Mouse (Mus musculus) midbrain, postnatal 0 days (tissue): ENCODE results near the gene Etnk1. TPM values are rescaled to one million over a fixed set of nuclear protein-coding genes. Genes with fewer than 3 reads are reported as not detected.

ENCODE experiments used
- ATAC-seq: fragments of 200-750 bp; cut with Nextera tagmentation; 2 replicates; pipeline ENCODE4 v1.8.0; 2017; ENCODE audit warnings: moderate number of reproducible peaks, mild to moderate bottlenecking, moderate TSS enrichment, moderate library complexity; ENCODE audit not compliant: low FRiP score
- DNase-seq: peaks from one replicate; pipeline ENCODE4 v3.0.0-alpha.2; 2015; ENCODE audit warnings: low spot score
- H3K27ac ChIP-seq: fragments of 300-500 bp; sonication (generic); 2 replicates; pipeline ENCODE4 v1.5.1; 2014; ENCODE audit warnings: low read depth, mild to moderate bottlenecking, low read length, mixed read lengths
- H3K27me3 ChIP-seq: fragments of 300-500 bp; sonication (generic); 2 replicates; pipeline ENCODE4 v1.6.1; 2014; ENCODE audit warnings: low read length, control low read depth, mixed read lengths; ENCODE audit not compliant: insufficient read depth
- H3K36me3 ChIP-seq: fragments of 300-500 bp; sonication (generic); 2 replicates; pipeline ENCODE4 v1.6.1; 2014; ENCODE audit warnings: low read length, control low read depth, mixed read lengths; ENCODE audit not compliant: insufficient read depth
- H3K4me1 ChIP-seq: fragments of 300-500 bp; sonication (generic); 2 replicates; pipeline ENCODE4 v1.6.1; 2014; ENCODE audit warnings: mild to moderate bottlenecking, control low read depth, antibody characterized with exemption, low read length, mixed read lengths; ENCODE audit not compliant: insufficient read depth
- H3K4me2 ChIP-seq: fragments of 300-500 bp; sonication (generic); 2 replicates; pipeline ENCODE4 v1.6.1; 2014; ENCODE audit warnings: low read depth, mild to moderate bottlenecking, low read length, mixed read lengths; ENCODE audit not compliant: poor library complexity, severe bottlenecking
- H3K4me3 ChIP-seq: fragments of 300-500 bp; sonication (generic); 2 replicates; pipeline ENCODE4 v1.5.1; 2014; ENCODE audit warnings: low read depth, mild to moderate bottlenecking, low read length, moderate library complexity
- H3K9ac ChIP-seq: fragments of 300-500 bp; sonication (generic); replicated peaks from 2 replicates; pipeline ENCODE4 v1.6.1; 2014; ENCODE audit warnings: mild to moderate bottlenecking, low read length, moderate library complexity, mixed read lengths; ENCODE audit not compliant: poor library complexity, severe bottlenecking
- H3K9me3 ChIP-seq: fragments of 300-500 bp; sonication (generic); 2 replicates; pipeline ENCODE4 v1.6.1; 2016; ENCODE audit warnings: low read length, control low read depth
- CTCF ChIP-seq: IDR thresholded peaks from 2 replicates; pipeline ENCODE4 v1.5.1; 2016; ENCODE audit warnings: antibody characterized with exemption, mild to moderate bottlenecking
- WGBS: fragments of 180-500 bp; shearing (Covaris S2); extraction: QIAGEN DNeasy Blood & Tissue Kit; methylation state at CpG from one replicate; pipeline ENCODE4 v1.1.7; 2014; 5-methylcytosine and 5-hydroxymethylcytosine counted together
- polyA plus RNA-seq: library from polyadenylated mRNA; unstranded; fragments of >200 nt; fragmentation: Nextera tagmentation; extraction: Ambion mirVana; gene quantifications from 2 replicates; pipeline ENCODE4 v1.2.1, GENCODE M21; 2015
- total RNA-seq: library from RNA; depleted of rRNA; stranded (reverse); fragments of >200 nt; gene quantifications from 2 replicates; pipeline ENCODE4 v1.2.3, GENCODE M21; 2014; rRNA removed

Etnk1 gene
- total RNA-seq (130 and 162 TPM in 2 replicates), polyA plus RNA-seq (34.9 and 40.3 TPM in 2 replicates)

DNA sequence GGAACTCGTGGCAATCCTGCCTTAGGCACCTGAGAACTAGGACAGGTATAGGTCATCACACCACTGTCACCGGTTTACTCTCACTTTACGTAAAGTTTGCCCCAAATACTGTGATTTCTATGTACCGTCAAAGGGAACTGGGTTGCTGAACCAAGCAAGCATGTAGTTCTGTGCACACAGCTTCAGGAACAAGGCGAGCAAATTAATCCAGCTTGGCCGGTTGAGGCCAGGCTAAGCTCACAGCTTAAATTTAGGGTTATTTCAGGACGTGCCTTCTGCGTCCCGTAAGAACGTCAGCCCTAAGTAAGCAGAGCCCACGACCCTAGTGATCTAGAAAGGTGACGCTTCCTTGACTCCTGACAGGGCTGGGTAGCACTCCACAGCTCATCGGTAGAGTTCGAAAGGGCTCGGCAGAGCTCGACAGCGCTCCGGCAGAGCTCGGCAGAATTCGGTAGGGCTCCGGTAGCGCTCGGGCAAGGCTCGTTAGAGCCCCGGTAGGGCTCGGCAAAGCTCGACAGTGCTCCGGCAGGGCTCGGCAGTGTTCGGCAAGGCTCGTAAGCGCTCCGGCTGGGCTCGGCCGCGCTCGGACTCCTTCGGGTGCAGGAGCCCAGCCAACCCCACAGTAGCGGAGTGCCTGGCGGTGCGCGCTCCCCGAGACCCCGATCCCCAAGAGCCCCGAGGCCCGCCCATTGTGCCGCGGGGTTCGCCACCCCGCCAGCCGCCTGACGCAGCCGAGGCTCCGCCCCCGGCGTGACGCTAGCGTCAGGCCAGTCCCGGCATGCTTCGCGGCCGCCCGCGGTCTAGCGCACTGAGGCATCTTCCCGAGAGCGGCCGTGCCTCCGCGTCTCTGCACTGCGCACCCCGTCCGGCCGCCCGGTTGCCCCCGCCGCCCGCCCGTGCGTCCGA lies at the start of gene Etnk1:
TSS of gene Etnk1 (plus strand) at position 770 of the 906 bp plus-strand sequence.
- peak within 1 kb of the TSS; percentile 85 for H3K27ac ChIP-seq
- DNase-seq (peak; percentile 97), ATAC-seq (peak; percentile 99)
- no peaks in the 10 kb centered on the region for H3K9me3 ChIP-seq
- peak within 1 kb of the TSS; percentile 83 for H3K9ac ChIP-seq
- H3K4me1 ChIP-seq, result 0 out of 2 replicates have a peak, but pooled peaks cover 4% of the 10 kb centered on the region
- H3K4me3 ChIP-seq, result peak within 1 kb of the TSS; percentile 79
- TF ChIP-seq CTCF, result peak; percentile 31; the same call in 1 of the 2 replicates
- H3K27me3 ChIP-seq, result no peaks in the 10 kb centered on the region
- H3K4me2 ChIP-seq, result peak within 1 kb of the TSS; percentile 79
- H3K36me3 ChIP-seq, result 0 out of 2 replicates have a peak, but pooled peaks cover 2% of the 10 kb centered on the region
- under 1% methylated on average over 72 of the region's 81 CpGs for WGBS

DNA sequence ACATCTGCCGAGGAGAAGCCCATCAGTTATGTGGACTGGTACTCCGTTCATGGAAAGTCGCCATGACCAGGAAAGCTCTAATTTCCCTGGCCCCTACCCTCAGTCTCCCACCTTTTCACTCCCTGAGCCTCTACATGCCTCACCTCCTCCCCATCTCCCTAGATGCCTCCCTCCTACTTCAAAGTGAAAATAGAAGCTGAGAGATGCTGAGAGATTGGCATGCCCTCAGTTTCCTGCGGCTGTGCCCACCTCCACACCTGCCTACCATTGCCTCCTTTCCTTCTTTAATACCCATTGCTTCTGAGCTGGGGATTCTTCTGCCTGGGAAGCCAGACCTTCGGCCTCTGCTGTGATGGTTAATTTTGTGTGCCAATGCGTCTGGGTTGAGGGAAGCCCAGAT lies 47.7 kb upstream of the Etnk1 start:
- no peak for DNase-seq
- Histone ChIP-seq H3K4me1 (no peaks in the 10 kb centered on the region), H3K27me3 (no peaks in the 10 kb centered on the region), H3K9me3 (no peaks in the 10 kb centered on the region), H3K4me3 (no peak overlapping the region), H3K4me2 (no peak overlapping the region), H3K9ac (no peak overlapping the region), H3K36me3 (no peaks in the 10 kb centered on the region), H3K27ac (no peak overlapping the region)
- no peak for ATAC-seq
- 94% methylated on average over 6 of the region's 6 CpGs for WGBS
- TF ChIP-seq CTCF, result no peak

- Histone ChIP-seq H3K27ac (no peak overlapping the region), H3K4me3 (no peak overlapping the region), H3K9ac (no peak overlapping the region), H3K9me3 (0 out of 2 replicates have a peak, but pooled peaks cover 2% of the 10 kb centered on the region), H3K27me3 (no peaks in the 10 kb centered on the region), H3K4me1 (no peaks in the 10 kb centered on the region), H3K36me3 (no peaks in the 10 kb centered on the region), H3K4me2 (no peak overlapping the region)
- DNase-seq, result no peak
- no peak for ATAC-seq
- no peak for TF ChIP-seq CTCF
Measured at GRCm38 (mm10) chr6:143125721-143126120, 41.3 kb upstream of the Etnk1 start.

GRCm38 (mm10) chr6:143129466-143129865 lies 37.6 kb upstream of the Etnk1 start:
- 0 out of 2 replicates have a peak, but pooled peaks cover 2% of the 10 kb centered on the region for H3K9me3 ChIP-seq
- no peak overlapping the region for H3K4me2 ChIP-seq
- H3K4me1 ChIP-seq, result no peaks in the 10 kb centered on the region
- no peaks in the 10 kb centered on the region for H3K36me3 ChIP-seq
- no peak overlapping the region for H3K4me3 ChIP-seq
- no peak for DNase-seq
- 91% methylated on average over 7 of the region's 7 CpGs for WGBS
- H3K9ac ChIP-seq, result no peak overlapping the region
- H3K27me3 ChIP-seq, result no peaks in the 10 kb centered on the region
- TF ChIP-seq CTCF, result no peak
- no peak overlapping the region for H3K27ac ChIP-seq
- no peak for ATAC-seq

- H3K4me1 ChIP-seq, result no peaks in the 10 kb centered on the region
- 0 out of 2 replicates have a peak, but pooled peaks cover 2% of the 10 kb centered on the region for H3K9me3 ChIP-seq
- H3K27ac ChIP-seq, result no peak overlapping the region
- ATAC-seq (no peak), DNase-seq (no peak)
- no peak overlapping the region for H3K9ac ChIP-seq
- TF ChIP-seq CTCF, result no peak
- H3K4me2 ChIP-seq, result no peak overlapping the region
- no peak overlapping the region for H3K4me3 ChIP-seq
- H3K36me3 ChIP-seq, result no peaks in the 10 kb centered on the region
- no peaks in the 10 kb centered on the region for H3K27me3 ChIP-seq
- 69% methylated on average over 3 of the region's 3 CpGs for WGBS
Measured at GRCm38 (mm10) chr6:143129952-143130351, 37.1 kb upstream of the Etnk1 start.

DNA sequence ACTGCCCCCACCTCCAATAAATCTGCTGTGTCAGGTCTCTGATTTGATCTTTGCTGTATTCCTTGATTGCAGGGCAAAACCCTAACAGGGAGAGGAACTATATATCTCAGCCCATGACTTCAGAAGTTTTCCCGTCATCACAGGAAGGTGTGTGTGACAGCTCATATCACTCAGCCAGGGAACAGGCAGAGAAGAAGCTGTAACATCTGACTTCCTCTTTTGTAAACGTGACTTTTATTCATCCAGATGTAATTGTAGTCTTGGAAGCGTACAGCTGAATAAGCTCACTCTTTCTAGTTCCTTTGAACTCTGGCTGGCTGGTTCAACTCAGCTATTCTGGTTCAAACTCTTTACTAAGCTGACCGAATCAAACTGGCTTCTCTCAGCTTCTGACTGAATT lies 36.6 kb upstream of the Etnk1 start:
- no peak for ATAC-seq
- 90% methylated on average over 4 of the region's 4 CpGs for WGBS
- Histone ChIP-seq H3K4me1 (no peaks in the 10 kb centered on the region), H3K9ac (no peak overlapping the region), H3K9me3 (0 out of 2 replicates have a peak, but pooled peaks cover 2% of the 10 kb centered on the region), H3K27ac (no peak overlapping the region), H3K36me3 (no peaks in the 10 kb centered on the region), H3K4me3 (no peak overlapping the region), H3K4me2 (no peak overlapping the region), H3K27me3 (no peaks in the 10 kb centered on the region)
- no peak for TF ChIP-seq CTCF
- no peak for DNase-seq
